Mouse (Mus musculus): Measurements from ENCODE around the gene Gp9. TPM values are rescaled to one million over a fixed set of nuclear protein-coding genes. Genes with fewer than 3 reads are reported as not detected.

Gene Gp9
- polyA plus RNA-seq, 1 experiment from 2014 or later, result 2.6 TPM

- 83% methylated on average over 11 of the region's 11 CpGs for WGBS
These were observed 1.6 kb downstream of the Gp9 start for GRCm38 (mm10) chr6:87779174-87780165.

GRCm38 (mm10) chr6:87780546-87781301 is 2.9 kb downstream of the Gp9 start:
- H3K9me3 ChIP-seq, result 0 out of 2 replicates have a peak, but pooled peaks cover 3% of the 10 kb centered on the region
- H3K4me1 ChIP-seq, result no peaks in the 10 kb centered on the region
- no peak overlapping the region for H3K27ac ChIP-seq (replicated peaks)
- 81% methylated on average over 10 of the region's 10 CpGs for WGBS
- H3K4me3 ChIP-seq, result no peak overlapping the region
- no peak for DNase-seq (ENCODE audit: low spot score)
- no peaks in the 10 kb centered on the region for H3K36me3 ChIP-seq (replicated peaks)
- H3K27me3 ChIP-seq (replicated peaks; ENCODE audit: low read depth, poor library complexity, severe bottlenecking), result no peaks in the 10 kb centered on the region

More at GRCm38 (mm10) chr6:87779174-87780165, 1.6 kb downstream of the Gp9 start:
- DNase-seq (ENCODE audit: low spot score), result no peak
- Histone ChIP-seq H3K9me3 (peaks cover 8% of the 10 kb centered on the region; the same call in 1 of the 2 replicates), H3K27me3 (replicated peaks; ENCODE audit: low read depth, poor library complexity, severe bottlenecking) (no peaks in the 10 kb centered on the region), H3K4me1 (no peaks in the 10 kb centered on the region), H3K27ac (replicated peaks) (no peak overlapping the region), H3K4me3 (no peak overlapping the region), H3K36me3 (replicated peaks) (no peaks in the 10 kb centered on the region)

- H3K36me3 ChIP-seq (replicated peaks), result no peaks in the 10 kb centered on the region
- no peak overlapping the region for H3K27ac ChIP-seq (replicated peaks)
- no peak overlapping the region for H3K4me3 ChIP-seq
- WGBS, result 83% methylated on average over 8 of the region's 8 CpGs
- H3K9me3 ChIP-seq, result no peaks in the 10 kb centered on the region
- no peaks in the 10 kb centered on the region for H3K27me3 ChIP-seq (replicated peaks; ENCODE audit: low read depth, poor library complexity, severe bottlenecking)
- no peak for DNase-seq (ENCODE audit: low spot score)
- no peaks in the 10 kb centered on the region for H3K4me1 ChIP-seq
These were observed 6.2 kb downstream of the Gp9 start for GRCm38 (mm10) chr6:87784033-87784432.

GRCm38 (mm10) chr6:87786621-87787020 is 8.7 kb downstream of the Gp9 start:
- Histone ChIP-seq H3K9me3 (no peaks in the 10 kb centered on the region), H3K36me3 (replicated peaks) (no peaks in the 10 kb centered on the region; the same call in 1 of the 2 replicates), H3K27ac (replicated peaks) (no peak overlapping the region), H3K27me3 (replicated peaks; ENCODE audit: low read depth, poor library complexity, severe bottlenecking) (no peaks in the 10 kb centered on the region), H3K4me3 (no peak overlapping the region), H3K4me1 (no peaks in the 10 kb centered on the region)
- no peak for DNase-seq (ENCODE audit: low spot score)
- 81% methylated on average over 5 of the region's 5 CpGs for WGBS

- H3K4me1 ChIP-seq, result no peaks in the 10 kb centered on the region
- no peaks in the 10 kb centered on the region for H3K9me3 ChIP-seq
- H3K27ac ChIP-seq (replicated peaks), result no peak overlapping the region
- WGBS, result 88% methylated on average over 6 of the region's 6 CpGs
- no peak for DNase-seq (ENCODE audit: low spot score)
- H3K27me3 ChIP-seq (replicated peaks; ENCODE audit: low read depth, poor library complexity, severe bottlenecking), result no peaks in the 10 kb centered on the region
- H3K4me3 ChIP-seq, result no peak overlapping the region
- H3K36me3 ChIP-seq (replicated peaks), result peaks cover 5% of the 10 kb centered on the region
These were observed 9.4 kb downstream of the Gp9 start for GRCm38 (mm10) chr6:87787108-87787890.

- no peak for DNase-seq (ENCODE audit: low spot score)
- Histone ChIP-seq H3K9me3 (no peaks in the 10 kb centered on the region), H3K27me3 (replicated peaks; ENCODE audit: low read depth, poor library complexity, severe bottlenecking) (no peaks in the 10 kb centered on the region), H3K4me3 (no peak overlapping the region), H3K36me3 (replicated peaks) (peaks cover 10% of the 10 kb centered on the region), H3K27ac (replicated peaks) (no peak overlapping the region), H3K4me1 (no peaks in the 10 kb centered on the region)
- 91% methylated on average over 9 of the region's 9 CpGs for WGBS
These were observed 10.5 kb downstream of the Gp9 start for GRCm38 (mm10) chr6:87788266-87788895.

GRCm38 (mm10) chr6:87788896-87789587 is 11.2 kb downstream of the Gp9 start:
- Histone ChIP-seq H3K9me3 (no peaks in the 10 kb centered on the region), H3K27me3 (replicated peaks; ENCODE audit: low read depth, poor library complexity, severe bottlenecking) (no peaks in the 10 kb centered on the region), H3K36me3 (replicated peaks) (peaks cover 10% of the 10 kb centered on the region), H3K27ac (replicated peaks) (no peak overlapping the region), H3K4me3 (no peak overlapping the region), H3K4me1 (no peaks in the 10 kb centered on the region)
- 71% methylated on average over 5 of the region's 5 CpGs for WGBS
- DNase-seq (ENCODE audit: low spot score), result no peak

GRCm38 (mm10) chr6:87789791-87790190 is 11.9 kb downstream of the Gp9 start:
- DNase-seq (ENCODE audit: low spot score), result no peak
- no peaks in the 10 kb centered on the region for H3K9me3 ChIP-seq
- 89% methylated on average over 6 of the region's 6 CpGs for WGBS
- no peak overlapping the region for H3K4me3 ChIP-seq
- H3K36me3 ChIP-seq (replicated peaks), result peaks cover 10% of the 10 kb centered on the region
- H3K27me3 ChIP-seq (replicated peaks; ENCODE audit: low read depth, poor library complexity, severe bottlenecking), result no peaks in the 10 kb centered on the region
- H3K4me1 ChIP-seq, result no peaks in the 10 kb centered on the region
- H3K27ac ChIP-seq (replicated peaks), result no peak overlapping the region

GRCm38 (mm10) chr6:87790779-87791480 is 13.1 kb downstream of the Gp9 start:
- DNase-seq (ENCODE audit: low spot score), result no peak
- Histone ChIP-seq H3K4me1 (0 out of 2 replicates have a peak, but pooled peaks cover 3% of the 10 kb centered on the region), H3K27me3 (replicated peaks; ENCODE audit: low read depth, poor library complexity, severe bottlenecking) (no peaks in the 10 kb centered on the region), H3K9me3 (no peaks in the 10 kb centered on the region), H3K4me3 (no peak overlapping the region), H3K36me3 (replicated peaks) (peaks cover 10% of the 10 kb centered on the region), H3K27ac (replicated peaks) (no peak overlapping the region)
- 74% methylated on average over 7 of the region's 7 CpGs for WGBS

- Histone ChIP-seq H3K36me3 (replicated peaks) (peaks cover 10% of the 10 kb centered on the region), H3K4me1 (0 out of 2 replicates have a peak, but pooled peaks cover 7% of the 10 kb centered on the region), H3K27me3 (replicated peaks; ENCODE audit: low read depth, poor library complexity, severe bottlenecking) (no peaks in the 10 kb centered on the region), H3K4me3 (no peak overlapping the region), H3K9me3 (no peaks in the 10 kb centered on the region), H3K27ac (replicated peaks) (no peak overlapping the region)
- 96% methylated on average over 5 of the region's 5 CpGs for WGBS
- DNase-seq (ENCODE audit: low spot score), result no peak
These were observed 14.0 kb downstream of the Gp9 start for GRCm38 (mm10) chr6:87791826-87792225.

All from embryonic facial prominence, embryonic 10.5 days (tissue).